Mouse (Mus musculus) heart, postnatal 4 days (tissue): ENCODE data around the gene Bpnt1. TPM values are rescaled to one million over a fixed set of nuclear protein-coding genes. Genes with fewer than 3 reads are reported as not detected.

Experiments
- DNase-seq: peaks from one replicate; pipeline ENCODE4 v3.0.0; 2021
- total RNA-seq, 2 experiments: library from RNA; stranded (reverse); gene quantifications; 2 replicates each; pipeline ENCODE4 v1.2.3; 2021

Gene Bpnt1
- total RNA-seq, 2 experiments from 2014 or later = 27.8 to 29.8 TPM

DNA sequence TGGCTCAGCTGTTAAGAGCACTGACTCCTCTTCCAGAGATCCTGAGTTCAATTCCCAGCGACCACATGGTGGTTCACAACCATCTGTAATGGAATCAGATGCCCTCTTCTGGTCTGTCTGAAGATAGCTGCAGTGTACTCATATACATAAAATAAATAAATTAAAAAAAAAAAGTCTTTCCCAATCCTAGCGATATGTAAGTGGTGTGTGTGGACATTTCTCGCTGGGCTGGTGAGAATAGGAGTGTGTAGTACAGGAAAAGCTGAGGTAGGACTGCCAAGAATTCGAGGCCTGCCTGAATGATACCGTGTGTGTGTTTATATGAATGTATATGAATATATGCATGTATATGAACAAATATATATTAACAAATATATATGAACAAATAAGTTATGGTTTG lies 585 bp upstream of the Bpnt1 start:
- DNase-seq = no peak

DNA sequence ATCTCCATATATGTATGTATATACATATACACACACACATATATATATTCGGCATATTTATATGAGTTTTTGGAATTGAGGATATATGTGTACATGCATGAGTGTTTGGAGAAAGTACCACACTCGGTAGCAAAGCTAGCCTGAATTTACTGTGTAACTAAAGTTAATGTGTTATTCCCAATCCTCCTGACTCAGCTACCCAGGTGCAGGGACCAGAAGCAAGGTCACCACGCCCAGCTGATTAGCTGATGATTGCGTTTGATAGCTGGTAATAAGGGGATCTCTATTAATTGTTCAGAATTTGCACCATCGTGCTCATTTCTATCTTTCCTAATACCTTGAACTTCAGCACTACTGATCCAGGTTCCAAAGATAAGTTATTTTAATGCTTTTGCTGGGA lies 1.7 kb downstream of the Bpnt1 start:
- DNase-seq = no peak

DNA sequence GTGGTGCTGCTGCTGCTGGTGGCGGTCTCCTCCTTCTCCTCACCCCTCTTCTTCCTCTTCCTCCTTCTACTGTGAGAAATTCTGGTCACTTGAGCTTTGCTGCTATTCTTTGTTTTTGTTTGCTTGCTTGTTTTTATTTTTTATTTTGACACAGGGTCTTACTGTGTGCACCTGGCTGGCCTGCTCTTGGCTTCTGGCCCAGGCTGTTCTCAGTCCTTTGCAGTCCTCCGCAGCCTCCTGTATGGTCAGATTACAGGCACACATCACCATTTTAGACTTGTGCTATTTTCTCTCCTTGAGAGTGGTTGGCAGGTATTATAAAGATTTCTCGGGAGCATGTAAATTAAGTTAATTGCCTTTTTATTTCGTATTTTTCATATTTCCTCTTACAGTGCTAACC lies 2.2 kb downstream of the Bpnt1 start:
- DNase-seq = no peak

DNA sequence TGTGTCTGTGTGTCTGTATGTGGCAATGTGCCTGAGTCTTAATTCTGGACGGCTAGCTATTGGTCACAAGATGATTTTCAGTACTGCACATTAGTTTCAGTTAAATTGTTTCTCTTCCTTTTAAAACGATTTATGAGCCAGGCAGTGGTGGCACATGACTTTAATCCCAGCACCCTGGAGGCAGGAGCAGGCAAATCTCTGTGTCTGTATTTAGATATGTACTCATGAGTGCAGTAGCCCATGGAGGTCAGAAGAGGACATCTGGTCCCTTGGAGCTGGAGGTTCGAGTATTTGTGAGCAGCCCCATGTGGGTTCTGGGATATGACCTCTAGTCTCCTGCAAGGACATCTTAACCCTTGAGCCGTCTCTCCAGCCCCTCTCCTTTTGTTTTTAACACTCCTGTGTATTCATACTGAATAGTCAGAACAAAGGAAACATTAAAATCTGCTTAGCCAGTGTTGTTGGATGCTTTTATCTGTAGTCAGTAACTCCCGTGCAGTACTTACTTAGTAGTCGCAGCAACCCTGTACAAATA lies 3.3 kb downstream of the Bpnt1 start:
- no peak for DNase-seq

DNA sequence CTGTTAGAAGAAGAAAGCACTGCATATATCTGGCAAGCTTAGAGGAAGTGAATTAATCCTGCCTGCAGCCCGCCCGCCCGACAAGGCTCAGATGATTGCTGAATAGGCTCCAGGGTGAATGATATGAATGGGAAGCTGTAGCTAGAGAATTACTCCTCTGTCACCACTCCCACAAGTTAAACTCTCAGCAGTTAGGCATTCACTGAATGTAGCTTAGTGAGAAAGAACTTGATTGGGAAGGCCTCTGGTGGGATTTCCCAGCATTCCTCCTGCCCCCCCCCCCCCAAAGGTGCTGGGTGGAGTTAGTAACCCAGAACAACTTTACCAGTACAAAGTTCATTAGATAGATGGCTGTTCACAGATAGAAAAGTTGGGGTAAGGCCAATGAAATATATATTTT lies 4.6 kb downstream of the Bpnt1 start:
- no peak for DNase-seq

- no peak for DNase-seq
These were observed 10.5 kb downstream of the Bpnt1 start for GRCm38 (mm10) chr1:185342441-185342840.

DNA sequence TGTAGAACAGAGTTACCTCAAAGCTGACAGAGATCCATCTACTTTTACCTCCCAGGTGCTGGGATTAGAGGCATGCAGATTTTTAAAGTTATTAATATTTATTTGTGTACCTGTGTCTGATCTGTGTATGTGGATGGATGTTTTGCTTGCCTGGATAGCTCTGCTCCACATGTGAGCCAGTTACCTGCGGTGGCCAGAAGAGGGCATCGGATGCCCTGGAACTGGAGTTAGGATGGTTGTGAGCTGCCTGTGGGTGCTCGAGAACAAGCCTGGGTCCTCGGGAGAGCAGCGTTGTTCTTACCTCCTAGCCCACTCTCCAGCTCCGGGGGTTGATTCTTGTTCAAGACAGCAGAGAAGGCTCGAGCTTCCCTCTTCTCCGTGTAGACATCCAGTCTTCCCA lies 11.5 kb downstream of the Bpnt1 start:
- no peak for DNase-seq

- no peak for DNase-seq
These were observed 14.2 kb downstream of the Bpnt1 start for GRCm38 (mm10) chr1:185346188-185346587.

DNA sequence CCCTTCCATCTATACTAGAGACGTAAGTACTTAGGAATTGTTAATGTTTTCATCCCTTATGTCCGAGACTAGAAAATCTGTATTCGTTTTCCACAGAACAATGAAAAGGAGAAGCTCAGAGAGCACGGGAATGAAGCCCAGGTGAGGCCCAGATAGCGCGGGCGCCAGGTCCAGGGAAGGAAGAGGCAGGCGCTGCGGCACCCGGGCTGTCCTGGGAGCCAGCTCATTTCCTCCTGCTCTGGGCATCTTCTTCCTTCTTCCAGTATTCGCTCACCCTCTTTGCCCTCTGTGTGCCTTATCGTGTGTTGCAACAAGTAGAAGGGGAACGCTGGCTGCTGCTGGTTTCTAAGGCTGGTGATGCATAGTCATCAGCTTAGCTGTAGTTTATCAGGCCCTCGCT lies 17.8 kb downstream of the Bpnt1 start:
- no peak for DNase-seq

DNA sequence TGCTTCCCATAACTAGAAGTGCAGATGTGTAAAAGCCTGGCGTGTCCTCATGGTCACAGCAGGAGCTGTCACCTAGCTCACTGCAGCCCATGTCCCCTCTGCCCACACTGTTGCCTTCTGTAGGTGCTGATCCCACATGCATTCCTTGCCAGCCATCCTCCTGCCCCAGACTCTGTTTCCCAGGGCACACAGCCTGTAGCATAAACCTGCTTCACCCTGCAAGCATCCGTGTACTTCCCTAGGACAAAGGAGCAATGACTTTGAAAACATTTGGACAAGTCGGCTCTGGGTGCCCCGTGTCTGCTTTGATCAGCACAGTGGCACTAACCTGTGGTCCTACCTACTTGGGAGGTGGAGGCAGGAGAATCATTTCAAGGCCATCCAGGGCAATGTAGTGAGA lies 18.7 kb downstream of the Bpnt1 start:
- DNase-seq = no peak

GRCm38 (mm10) chr1:185352151-185352550 lies 20.2 kb downstream of the Bpnt1 start:
- DNase-seq = no peak

GRCm38 (mm10) chr1:185353351-185353750 lies 21.4 kb downstream of the Bpnt1 start:
- no peak for DNase-seq

DNA sequence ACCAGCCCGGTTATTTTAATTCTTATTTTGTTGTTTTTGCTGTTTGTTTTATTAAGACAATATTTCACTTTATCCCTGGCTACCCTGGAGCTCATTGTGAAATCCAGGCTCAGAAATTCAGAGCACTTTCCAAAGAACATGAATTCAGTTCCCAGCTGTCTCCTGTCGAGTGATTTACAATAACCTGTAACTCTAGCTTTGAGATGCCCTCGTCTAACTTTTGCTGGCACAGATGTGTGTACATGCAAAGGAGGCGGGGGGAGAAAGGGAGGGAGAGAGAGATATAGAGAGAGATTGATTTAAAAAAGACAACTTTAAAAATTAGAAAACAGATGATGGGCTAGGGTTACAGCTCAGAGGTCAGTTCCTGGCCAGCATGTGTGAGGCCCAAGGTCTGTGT lies 22.8 kb downstream of the Bpnt1 start:
- DNase-seq = no peak

DNA sequence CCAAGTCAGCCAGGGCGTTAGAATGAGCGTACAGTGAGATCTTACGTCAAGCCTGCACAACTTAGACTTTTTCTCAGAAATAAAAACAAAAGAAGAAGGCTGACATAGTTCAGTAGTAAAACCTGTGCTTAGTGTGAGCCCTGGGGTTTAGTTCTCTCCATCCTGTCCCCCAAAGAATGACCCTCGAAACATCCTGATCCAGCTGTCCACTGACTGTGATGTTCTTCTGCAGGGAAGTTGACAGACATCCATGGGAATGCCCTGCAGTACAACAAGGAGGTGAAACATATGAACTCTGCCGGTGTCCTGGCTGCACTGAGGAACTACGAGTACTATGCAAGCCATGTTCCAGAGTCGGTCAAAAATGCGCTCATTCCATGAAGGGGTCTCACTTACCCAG lies 24.3 kb downstream of the Bpnt1 start:
- DNase-seq = no peak

- no peak for DNase-seq
These were observed 26.3 kb downstream of the Bpnt1 start for GRCm38 (mm10) chr1:185358211-185358610.

GRCm38 (mm10) chr1:185362677-185363520 lies 30.9 kb downstream of the Bpnt1 start, which contains the start of gene Eprs:
Gene Eprs, plus strand, starts transcription at chr1:185363044.
- peak; percentile 99 for DNase-seq

DNA sequence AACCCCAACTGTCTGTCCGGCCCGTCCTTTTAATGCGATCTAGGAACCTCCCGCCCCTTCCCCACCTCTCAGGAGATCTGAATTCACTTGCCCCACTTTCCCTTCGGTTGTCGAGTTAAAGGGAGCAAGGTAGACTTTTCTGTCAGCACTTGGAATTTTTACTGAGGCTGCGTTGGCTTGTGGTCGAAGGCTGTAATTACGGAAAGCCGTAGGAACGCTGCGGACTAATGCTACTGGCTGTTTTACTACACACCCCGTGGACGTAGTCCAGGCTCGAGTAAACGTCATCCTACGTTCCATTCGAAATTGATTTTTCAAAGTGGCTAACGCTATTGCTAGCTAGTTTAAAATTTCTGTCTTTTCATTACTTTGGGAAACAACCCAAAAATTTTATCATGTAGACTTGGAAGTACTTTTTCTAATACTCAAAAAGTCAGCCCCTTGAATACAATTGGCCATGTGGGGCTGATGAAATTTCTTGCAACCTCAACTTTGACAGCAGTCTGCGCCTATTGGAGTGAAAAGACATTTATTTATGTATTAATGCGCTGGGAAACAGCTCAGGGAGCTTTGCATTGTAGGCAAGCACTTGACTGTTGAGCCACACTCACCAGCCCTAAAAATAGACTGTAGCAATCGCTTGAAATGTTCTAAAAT lies 31.7 kb downstream of the Bpnt1 start:
- DNase-seq = peak; percentile 64

- no peak for DNase-seq
These were observed 32.2 kb downstream of the Bpnt1 start for GRCm38 (mm10) chr1:185364183-185364540.

- DNase-seq = no peak
These were observed 35.4 kb downstream of the Bpnt1 start for GRCm38 (mm10) chr1:185367383-185367782.

- DNase-seq = no peak
These were observed 38.0 kb downstream of the Bpnt1 start for GRCm38 (mm10) chr1:185369979-185370378.

DNA sequence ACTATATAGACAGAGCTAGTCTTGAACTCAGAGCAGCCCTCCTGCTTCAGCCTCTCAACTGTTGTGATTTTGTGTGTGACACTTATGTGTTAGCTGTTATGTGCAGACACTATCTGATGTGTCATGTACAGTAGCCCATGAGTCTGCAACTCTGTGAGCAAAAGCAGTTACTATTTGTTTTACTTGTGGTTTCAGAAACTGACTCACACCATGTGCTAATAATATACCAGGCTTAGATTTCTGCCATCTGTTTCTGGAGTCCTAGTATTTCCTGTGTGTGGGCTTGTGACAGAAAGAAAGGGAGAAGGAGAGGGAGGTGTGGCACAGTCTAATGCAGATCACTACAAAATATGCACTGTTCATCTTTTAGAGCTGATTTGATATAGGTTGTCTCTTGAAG lies 44.4 kb downstream of the Bpnt1 start:
- no peak for DNase-seq

- no peak for DNase-seq
These were observed 45.5 kb downstream of the Bpnt1 start for GRCm38 (mm10) chr1:185377429-185377828.

- DNase-seq = no peak
These were observed 69.7 kb downstream of the Bpnt1 start for GRCm38 (mm10) chr1:185401615-185402014.

DNA sequence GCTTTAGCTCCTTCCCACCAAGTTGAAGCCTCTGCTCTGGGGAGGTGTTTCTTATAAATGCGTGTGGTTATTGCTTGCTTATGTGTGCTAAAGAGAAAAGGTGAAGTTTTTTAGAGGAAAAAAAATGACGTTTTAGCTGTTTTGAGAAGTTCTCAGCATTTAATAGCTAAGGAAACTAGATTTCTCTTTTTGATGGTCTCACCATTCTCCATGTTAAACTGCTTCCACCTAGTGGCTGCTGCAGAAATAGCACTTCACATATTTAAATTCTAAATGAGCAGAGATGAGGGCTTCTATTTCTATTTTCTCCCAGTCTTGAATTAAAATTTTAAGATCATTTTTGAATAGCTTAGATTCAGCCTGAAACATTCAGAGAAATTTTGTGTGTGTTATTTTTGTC lies 72.1 kb downstream of the Bpnt1 start:
- peak; percentile 29 for DNase-seq
